Mouse (Mus musculus) adrenal gland, postnatal 14 days (tissue): Measurements from ENCODE around the gene Zfp644. TPM values are rescaled to one million over a fixed set of nuclear protein-coding genes. Genes with fewer than 3 reads are reported as not detected.
"Not testable (repeated sequence)": the region's sequence is repeated elsewhere in the genome, so short reads cannot be mapped to it uniquely, and the experiment has no call there.

Experiments used
- DNase-seq: peaks from one replicate; pipeline ENCODE4 v3.0.0; 2021; ENCODE audit warnings: mixed read lengths
- long read RNA-seq, 2 experiments: library from polyadenylated mRNA; stranded (forward); transcript quantifications; one replicate each; pipeline ENCODE4 v2.0.0; 2021
- total RNA-seq: library from RNA; stranded (reverse); gene quantifications from 2 replicates; pipeline ENCODE4 v1.2.3, GENCODE M21; 2021

The Zfp644 gene
- 62.4 and 72.0 TPM in 2 replicates for total RNA-seq
- long read RNA-seq, experiment 1, partial matches to known transcripts, result 4 of 19 reads
- long read RNA-seq, experiment 1, other reads (novel, unspliced or antisense), result 12 of 19 reads
- long read RNA-seq, experiment 2, partial matches to known transcripts, result 4 of 8 reads
- long read RNA-seq, experiment 2, other reads (novel, unspliced or antisense), result 4 of 8 reads

- DNase-seq, result peak; percentile 94
Observed at GRCm38 (mm10) chr5:106696396-106697337, at the start of gene Zfp644. Zfp644 (minus strand) TSS chr5:106697287.

- DNase-seq, result no peak
Observed at GRCm38 (mm10) chr5:106739716-106740115, 42.6 kb upstream of the Zfp644 start.

GRCm38 (mm10) chr5:106723487-106723886 lies 26.4 kb upstream of the Zfp644 start:
- DNase-seq, result no peak

DNA sequence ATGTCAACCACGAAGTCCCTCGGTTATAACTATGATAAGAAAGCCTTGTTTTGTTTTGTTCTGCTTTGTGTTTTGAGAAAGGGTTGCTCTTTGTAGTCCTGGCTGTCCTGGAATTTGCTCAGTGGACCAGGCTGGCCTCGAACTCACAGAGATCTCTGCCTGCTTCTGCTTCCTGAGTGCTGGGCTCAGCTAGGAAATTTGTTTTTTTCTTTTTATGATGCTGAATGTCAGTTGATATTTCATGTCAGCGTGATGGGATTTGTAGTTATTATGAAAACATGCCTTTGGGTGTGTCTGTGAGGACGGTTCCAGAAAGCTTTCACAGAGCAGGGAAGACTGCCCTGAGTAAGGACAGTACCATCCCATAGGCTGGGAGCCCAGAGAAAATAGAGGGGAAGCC lies 25.7 kb upstream of the Zfp644 start:
- no peak for DNase-seq

- DNase-seq, result no peak
Observed at GRCm38 (mm10) chr5:106711870-106712277, 14.8 kb upstream of the Zfp644 start.

- no peak for DNase-seq
Observed at GRCm38 (mm10) chr5:106711220-106711726, 14.2 kb upstream of the Zfp644 start.

DNA sequence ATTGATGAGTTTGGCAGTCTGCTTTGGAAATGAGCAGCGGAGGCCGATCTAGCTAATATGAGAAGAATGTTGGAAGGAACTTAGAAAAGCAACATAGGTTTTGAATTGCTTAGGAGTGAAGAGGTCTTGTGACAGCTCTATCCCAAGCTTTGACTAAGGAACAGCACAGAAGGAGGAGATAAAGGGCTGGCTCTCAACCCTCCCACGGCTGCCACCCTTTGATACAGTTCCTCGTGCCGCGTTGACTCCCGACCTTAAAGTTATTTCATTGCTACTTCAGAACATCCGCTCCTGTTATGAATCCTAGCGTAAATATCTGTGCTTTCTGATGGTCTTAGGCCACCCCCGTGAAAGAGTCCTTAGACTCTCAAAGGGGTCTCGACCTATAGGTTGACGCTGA lies 13.5 kb upstream of the Zfp644 start:
- no peak for DNase-seq

DNA sequence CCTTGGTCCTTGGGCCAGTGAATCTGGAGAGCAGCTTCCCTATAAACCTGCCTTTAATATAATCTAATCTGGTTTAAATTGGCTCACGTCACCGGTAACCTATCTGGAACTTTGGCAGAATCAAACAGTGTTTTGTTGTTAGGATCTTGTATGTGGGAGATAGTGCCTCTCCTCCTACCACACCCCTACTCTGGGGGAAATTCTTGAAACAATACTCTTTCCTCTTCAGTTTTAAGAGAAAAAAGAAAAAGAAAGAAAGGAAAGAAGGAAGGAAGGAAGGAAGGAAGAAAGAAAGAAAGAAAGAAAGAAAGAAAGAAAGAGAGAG lies 13.0 kb upstream of the Zfp644 start:
- no peak for DNase-seq

GRCm38 (mm10) chr5:106709388-106710084 lies 12.4 kb upstream of the Zfp644 start:
- DNase-seq, result no peak

- no peak for DNase-seq
Observed at GRCm38 (mm10) chr5:106706363-106706762, 9.3 kb upstream of the Zfp644 start.

DNA sequence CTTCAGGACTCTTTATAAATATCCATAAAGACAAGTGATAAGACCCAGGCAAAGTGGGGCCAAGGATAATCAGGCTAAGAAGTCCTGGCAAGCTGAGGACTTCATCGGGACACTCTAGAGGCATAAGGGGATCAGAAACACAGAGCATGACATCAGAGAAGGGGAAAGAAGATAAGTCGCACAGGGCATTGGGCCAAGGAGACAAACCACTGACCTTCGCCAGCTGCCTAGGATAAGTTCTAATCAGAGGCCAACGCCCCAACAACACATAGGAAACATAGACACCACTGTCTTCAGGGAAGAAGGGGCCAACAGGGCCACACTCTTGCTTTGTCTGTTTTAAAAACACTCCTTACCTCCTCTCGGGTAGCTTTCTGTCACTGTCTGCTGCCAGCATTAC lies 8.1 kb upstream of the Zfp644 start:
- DNase-seq, result no peak

DNA sequence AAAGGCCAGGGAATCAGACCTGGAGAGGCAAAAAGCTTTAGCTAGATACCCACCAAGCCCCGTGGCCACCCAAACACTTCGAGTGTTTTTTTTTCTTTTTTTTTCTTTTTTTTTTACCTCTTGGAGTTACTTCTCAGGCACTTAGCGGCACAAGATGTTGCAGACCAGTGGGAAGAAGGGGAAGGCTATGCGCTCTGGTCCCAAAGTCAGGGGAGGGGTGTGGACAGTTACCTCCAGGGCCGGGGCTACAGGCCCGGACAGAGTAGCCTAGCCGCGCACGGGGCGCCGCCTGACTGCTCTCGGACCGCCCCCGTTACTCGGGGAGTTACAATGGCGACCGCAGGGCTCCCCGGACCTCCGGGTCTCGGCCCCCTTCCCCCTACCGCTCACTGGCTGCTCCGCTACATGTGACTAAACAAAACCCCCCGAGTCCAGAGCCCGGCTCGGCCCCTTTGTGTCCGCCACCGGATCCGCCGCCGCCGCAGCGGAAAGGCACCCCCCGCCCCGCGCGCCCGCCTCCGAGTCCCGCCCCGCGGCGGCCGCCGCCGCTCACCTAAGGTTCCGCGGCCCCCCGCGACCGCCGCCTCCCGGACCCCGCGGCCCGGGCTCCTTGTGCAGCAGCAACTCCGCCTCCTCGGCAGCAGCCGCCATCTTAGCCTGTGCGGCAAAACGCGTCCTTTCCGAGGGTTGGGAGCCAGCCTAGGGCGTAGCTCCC lies 1.2 kb downstream of the Zfp644 start:
- peak; percentile 87 for DNase-seq

DNA sequence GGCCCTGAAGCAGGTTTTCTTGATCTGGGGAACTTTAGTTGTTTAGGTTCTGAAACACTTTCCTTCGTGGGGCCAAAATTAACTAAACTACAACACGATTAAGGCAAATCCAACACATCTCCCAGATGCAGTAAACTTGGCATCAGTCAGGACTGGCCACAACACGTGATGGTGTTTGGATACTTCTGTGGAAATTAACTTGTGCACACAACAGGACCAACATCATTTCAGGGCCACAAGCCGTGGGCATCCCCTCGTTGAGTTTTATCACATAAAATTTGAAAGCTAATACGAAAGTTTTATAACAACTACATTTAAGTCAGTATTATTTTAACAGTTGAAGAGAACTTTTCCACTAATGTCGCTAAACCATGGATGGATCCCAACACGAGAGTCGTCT lies 1.9 kb downstream of the Zfp644 start:
- no peak for DNase-seq

DNA sequence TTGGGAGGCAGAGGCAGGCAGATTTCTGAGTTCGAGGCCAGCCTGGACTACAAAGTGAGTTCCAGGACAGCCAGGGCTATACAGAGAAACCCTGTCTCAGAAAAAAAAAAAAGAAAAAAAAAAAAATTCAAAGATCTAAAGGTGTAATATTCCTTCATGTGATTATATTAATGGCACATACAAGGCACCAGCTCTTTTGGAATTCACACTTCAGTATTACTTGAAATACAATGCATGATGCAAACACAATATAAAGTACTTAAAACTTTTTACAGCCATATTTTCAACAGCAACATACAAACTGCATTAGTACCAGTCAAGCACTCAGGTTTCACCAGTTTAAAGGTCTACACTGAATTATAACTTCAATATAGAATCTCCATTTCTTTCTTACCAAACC lies 2.4 kb downstream of the Zfp644 start:
- no peak for DNase-seq

GRCm38 (mm10) chr5:106693034-106693433 lies 4.1 kb downstream of the Zfp644 start:
- peak; percentile 28 for DNase-seq

DNA sequence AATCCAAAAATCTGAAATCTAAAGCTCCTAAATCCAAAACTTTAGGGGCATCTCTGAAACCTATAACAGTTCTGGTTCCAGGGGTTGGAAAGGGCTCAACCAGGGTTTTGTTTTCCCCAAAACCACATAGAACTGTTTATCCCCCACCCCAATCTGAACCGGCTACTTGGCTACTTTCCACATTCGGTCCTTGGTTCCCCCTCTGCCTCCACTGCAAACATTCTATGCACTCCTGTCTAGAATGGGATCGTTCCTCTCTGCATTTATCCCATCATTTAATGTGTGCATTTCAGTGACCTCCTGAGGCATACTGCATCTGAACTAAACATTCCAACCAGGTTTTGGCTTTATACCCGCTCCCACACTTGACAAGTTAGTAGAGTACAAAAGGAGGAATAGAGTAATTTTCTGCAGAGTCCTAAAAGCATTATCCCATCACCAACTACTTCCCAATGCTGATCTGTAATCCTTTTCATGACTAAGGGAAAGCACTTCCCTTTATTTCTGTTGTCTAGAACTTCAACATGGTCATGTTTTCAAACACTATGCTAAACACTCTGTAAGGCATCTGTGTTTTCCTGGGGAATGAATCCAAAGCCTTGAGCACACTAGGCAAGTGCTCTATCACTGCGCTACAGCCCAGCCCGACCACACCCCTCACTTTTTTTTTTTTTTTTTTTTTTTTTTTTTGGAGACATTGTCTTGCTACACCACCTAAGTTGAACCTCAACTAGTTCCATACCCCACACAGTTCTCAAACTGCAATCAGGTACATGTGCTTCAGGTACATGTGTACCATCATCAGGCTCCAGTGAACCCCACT lies 16.2 kb downstream of the Zfp644 start:
- DNase-seq, result no peak

DNA sequence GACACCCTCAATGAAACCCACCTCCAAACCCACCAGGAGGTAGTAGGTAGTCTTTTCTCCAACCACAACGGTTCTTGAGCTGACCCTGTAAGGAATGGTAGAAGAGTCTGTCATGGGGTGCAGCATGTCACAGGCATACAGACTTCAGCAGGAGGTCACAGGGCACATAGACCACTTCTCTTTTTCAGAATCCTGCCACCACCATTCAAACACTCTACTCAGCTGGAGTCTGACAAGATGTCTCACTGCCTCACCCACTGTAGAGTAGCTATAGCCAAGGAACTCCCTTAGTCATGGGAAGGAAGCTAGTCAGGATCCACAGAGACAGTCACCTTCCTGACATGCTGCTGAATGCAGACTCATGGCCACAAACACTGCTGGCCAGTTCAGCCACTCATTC lies 17.4 kb downstream of the Zfp644 start:
- DNase-seq, result no peak

DNA sequence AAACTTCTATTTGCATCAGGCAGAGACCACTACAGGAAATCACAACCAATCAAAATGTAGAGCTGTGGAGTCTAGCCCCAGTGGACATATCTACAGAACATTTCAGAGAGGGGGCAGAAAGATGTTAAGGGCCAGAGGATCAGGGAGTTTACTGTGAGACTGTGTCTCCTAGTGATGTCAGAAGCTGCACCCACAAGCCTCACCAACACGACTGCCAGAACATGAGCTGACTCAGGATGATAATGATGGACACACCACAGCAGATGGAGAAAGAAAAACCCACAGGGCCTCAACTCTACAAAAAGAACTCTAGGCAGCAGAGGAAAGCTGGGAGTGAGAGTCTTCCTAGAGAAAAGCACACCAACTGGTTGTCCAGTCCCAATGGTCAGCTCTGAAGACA lies 18.3 kb downstream of the Zfp644 start:
- DNase-seq, result not testable (repeated sequence)

- DNase-seq, result no peak
Observed at GRCm38 (mm10) chr5:106676784-106677183, 20.3 kb downstream of the Zfp644 start.

DNA sequence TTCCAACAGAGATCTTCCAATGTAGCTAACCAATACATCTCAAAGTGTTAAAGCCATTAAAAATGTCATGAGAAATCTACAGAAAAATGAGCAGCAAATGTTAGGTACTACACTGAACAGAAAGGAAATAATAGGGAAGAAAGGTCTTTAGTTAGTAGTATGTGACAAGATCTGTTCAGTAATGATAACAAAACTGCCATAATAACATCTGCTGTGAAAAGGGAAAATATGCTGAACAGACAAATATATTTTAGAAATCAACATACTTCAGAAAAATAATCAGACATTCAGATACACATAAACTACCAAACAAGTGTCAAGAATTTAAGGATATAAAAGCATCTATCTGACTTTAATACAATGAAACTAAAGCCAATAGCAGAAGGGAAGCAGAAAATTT lies 24.5 kb downstream of the Zfp644 start:
- DNase-seq, result no peak

DNA sequence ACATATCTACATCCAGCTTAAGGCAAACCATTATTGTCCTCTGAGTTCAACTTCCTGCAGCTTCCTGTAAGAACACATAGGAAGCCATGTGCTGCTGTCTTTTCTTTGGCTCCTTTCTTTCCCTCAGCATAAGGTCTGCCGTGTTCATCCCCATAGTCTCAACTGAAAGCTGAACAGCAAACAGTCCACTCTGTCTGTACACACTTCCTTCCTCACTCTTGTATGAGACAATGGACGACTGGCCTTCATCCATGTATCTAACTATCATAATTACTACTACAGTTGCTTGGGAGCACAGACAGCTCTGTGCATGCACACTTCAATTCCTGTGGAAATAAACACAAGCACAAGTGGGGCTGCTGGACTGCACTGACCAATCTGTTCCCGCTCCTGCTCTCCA lies 25.2 kb downstream of the Zfp644 start:
- DNase-seq, result no peak
